Mouse (Mus musculus) cerebellum, adult 2 months (tissue): ENCODE data around the gene Neil1.

Experiments
- CTCF ChIP-seq: fragments of 200-500 bp; IDR thresholded peaks from 2 replicates; pipeline ENCODE4 v1.5.1; 2011; ENCODE audit warnings: low read depth, mild to moderate bottlenecking, control low read depth, low read length, moderate library complexity, borderline replicate concordance; ENCODE audit not compliant: insufficient read depth
- POLR2A ChIP-seq: fragments of 200-500 bp; IDR thresholded peaks from 2 replicates; pipeline ENCODE4 v1.6.1; 2011; ENCODE audit warnings: low read length, control low read depth, borderline replicate concordance; ENCODE audit not compliant: insufficient read depth

DNA sequence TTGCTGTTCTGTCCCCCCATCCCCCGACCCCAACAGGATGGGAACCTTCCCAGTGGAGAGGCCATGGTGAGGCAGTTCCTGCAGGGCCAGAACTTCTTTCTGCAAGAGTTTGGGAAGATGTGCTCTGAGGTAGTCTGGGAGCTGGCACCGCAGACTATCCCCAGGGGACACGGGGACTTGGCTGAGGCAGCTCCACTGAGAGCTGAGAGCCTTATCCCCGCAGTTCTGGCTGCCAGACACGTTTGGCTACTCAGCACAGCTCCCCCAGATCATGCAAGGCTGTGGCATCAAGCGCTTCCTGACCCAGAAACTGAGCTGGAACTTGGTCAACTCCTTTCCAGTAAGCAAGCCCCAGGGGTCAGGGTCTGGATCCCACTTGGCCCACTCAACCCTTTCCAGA is 10.9 kb downstream of the Neil1 start:
- no peak for TF ChIP-seq POLR2A
- TF ChIP-seq CTCF = no peak
